Mouse (Mus musculus): ENCODE measurements around the gene Cdan1.

Gene Cdan1

DNA sequence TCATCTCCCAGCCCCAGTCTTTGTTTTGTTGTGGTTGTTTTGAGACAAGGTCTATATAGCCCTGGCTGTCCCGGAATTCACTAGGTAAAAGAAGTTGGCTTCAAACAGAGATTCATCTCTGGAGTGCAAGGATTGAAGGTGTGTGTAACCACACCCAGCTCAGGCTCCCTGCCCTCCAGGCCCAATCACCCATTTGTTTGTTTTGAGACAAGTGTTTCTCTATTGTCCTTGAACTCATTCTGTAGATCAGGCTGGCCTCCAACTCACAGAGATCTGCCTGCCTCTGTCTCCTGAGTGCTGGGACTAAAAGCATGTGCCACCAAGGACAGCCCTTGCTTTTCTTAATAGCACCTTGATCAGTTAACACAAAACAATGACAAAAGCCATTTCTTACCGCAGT is 101.9 kb downstream of the Cdan1 start:
- DNase-seq (ENCODE audit: low read depth, low spot score): no peak

DNA sequence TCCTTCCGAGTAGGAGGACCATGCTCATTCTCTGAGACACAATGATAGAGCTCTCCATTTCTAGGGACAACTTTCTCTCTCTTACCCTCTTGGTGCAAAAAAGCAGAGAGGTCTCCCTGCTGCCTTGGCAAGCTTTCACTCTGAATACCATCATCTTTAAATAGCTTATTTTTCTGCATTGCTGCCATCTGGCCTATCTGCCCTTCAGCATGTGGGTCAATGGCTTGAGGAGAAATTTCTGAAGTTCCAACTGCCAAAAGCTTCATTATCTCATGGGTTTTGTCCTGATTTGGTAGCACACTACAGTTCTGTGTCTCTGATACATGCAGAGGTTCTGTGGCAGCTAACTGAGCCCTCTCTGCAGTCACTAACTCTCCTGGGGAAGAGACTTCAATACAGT is 104.4 kb downstream of the Cdan1 start:
- no peak for DNase-seq (ENCODE audit: low read depth, low spot score)

DNA sequence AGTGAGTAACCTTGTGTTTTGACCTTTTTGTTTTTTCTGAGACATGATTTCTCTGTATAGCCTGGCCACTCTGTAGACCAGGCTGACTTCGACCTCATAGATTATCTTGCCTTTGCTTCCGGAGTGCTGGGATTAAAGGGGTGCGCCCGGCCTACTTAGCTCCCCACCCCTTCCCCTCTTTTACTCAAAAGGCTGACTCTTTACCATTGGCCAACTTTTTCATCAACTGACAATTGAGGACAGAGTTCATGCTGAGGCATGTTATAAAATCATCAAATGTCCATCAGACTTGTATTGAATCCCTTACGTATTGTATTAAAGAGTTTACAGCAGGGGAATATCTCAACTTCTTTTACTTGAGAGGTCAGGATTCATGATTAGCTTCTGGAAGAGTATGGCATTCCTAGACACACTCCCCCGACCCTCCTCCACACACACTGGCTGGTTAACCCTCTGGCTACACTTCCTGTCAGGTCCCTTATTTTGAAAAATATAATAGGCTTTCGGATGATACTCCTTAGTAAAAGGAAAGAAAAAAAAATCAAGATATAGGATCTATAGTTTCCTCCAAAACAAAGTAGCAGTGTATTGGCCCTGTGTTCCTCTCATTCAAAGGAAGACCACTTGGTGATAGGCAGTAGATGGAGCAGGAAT is 117.9 kb downstream of the Cdan1 start:
- peak; percentile 43 for DNase-seq (ENCODE audit: low read depth, low spot score)

DNA sequence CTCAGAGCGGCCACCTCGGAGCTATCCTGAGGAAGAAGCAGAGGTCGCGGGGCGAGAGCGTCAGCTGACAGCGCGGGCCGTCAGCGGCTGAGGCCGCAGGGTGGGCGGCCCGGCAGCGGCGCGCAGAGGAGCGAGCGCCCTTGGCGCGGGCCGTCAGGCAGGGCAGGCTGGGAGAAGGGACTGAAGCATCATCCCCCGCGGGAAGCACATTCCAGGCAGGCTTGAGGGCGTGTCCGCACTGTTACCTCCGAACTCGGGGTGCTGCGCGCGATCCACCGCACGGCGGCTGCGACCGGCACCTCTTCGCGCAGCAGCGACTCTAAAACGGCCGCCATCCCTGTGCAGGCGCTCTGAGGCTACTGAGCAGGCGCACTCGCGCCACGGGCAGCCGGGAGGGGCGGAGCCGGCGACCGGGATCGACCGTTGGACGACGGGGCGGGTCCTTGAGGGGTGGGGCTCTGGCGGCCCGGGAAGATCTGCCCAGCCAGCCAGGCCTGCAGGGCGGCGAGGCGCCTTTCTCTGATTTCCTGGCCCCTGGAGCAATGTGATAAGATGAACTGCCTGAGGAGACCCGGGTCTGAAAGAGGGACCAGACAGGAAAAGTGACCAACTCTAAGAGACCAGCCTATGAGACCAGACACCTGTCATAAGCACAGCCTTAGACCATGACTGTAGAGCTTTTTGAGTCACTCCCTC is 118.6 kb downstream of the Cdan1 start:
- DNase-seq (ENCODE audit: low read depth, low spot score): peak; percentile 95

DNA sequence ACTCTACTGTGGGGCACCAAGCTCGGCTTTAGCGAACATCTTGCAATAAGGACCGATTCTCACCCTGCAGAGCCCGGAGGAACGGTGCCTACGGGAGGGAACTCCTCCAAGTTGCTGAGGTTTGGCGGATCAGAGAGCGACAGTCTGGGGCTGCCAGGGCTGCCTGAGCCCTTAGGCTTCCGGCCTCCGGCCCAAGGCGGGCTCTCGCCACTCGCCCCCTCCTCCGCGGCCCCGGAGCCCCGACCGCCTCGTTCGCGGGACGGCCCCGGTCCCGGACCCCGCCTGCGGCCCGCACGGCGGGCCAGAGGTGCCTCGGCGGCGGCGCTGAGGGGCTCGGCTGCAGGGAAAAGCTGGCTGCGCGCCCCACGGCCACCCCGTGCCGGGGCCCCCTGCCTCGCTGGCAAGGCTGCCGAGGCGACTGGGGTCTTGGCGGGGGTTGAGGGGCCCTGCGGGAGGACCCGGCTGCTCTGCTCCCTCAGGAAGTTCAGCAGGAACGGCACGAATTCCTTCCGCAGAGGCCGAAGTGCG is 119.2 kb downstream of the Cdan1 start:
- DNase-seq (ENCODE audit: low read depth, low spot score): peak; percentile 46

DNA sequence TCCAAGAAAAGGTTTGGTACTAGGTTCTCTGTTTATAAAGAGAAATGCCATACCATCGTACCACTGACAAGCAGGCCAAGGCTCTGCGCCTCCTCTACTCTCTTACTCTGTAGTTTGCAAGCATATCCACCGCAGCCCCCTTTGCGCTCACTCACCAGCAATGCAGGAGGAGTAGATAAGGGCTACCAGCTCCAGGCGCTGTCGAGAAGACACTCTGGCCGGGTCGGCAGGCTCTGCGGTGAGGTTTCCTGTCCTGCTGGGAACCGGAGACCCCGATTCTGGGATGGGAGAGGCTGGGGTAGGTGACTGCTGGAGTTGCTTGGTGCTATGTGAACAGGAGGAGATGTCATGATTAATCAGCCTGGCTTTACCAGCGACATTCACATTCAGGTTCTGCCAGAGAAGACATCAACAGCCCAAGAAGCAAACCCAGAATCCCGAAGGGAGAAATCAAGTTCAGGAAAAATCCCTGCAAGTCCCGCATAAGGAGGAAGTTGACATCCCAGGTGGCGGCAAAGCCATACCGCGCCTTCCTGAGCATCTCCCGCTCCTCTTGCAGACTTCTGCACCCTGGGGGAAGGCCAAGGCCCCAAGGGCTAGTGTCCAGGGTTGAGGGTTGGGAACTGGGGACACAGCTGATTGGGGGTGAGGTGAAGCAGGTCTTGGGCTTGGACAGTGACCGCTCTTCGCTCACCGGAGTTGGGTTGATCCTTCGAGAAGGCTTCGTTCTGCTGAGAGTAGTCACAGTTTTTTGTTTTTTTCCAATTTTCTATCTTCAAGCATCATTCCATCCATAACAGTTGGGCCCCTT is 119.9 kb downstream of the Cdan1 start:
- DNase-seq (ENCODE audit: low read depth, low spot score): peak; percentile 26

DNA sequence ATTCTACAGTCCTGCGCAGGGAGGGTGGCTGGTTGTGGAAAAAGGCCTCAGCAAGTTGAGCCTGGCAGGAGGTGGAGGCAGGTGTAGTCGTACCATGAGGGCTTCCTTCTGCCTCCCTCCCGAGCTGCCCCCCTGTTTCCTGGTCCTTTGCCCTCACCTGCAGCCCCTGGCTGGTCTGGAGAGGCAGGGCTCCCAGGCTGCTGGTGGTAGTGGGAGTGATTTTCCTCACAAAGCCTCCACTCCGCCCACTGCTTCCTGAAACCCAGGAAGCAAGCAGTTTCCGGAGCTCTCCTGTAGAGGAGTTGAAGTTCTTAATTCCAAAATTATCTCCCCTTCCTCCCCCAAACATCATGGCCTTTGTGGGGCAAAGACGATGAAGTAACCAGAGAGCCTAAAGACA is 125.8 kb downstream of the Cdan1 start:
- DNase-seq (ENCODE audit: low read depth, low spot score): no peak

DNA sequence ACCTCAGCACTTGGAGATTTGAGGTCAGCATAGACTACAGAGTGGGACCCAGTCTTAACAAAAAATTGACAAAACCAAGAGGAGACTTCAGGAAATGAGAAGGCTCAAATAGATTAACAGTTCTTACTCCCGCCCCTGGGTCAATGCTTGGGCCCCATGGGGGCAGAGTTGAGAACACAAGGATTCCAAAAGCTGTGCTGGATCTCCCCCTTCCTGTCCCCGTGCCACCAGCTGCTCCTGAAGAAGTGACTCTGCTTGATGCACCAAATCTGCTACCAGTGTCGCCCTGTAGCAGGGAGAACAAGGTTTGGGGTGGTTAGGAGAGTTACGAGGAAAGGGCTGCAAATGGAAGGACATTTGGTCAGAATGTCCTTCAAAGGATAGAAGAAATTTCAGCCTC is 126.3 kb downstream of the Cdan1 start:
- no peak for DNase-seq (ENCODE audit: low read depth, low spot score)

DNA sequence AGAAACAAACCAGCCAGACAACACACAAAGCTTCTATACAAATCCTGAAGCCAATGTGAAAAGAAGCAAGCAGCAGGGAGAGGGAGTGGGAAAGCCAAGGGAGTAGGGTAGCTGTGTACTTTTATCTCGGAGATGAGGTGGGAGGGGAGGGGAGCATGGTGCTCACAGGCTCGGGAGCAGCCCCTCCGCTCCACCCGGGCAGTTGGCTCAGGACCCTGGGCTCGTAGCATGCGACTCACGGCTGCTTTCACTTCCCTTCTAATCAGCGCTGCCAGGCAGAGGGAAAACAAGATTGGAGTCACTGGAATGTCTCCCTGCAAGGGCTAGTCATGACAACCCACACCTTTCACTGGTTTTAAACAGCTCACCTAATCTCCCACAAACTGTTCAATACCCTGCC is 127.4 kb downstream of the Cdan1 start:
- no peak for DNase-seq (ENCODE audit: low read depth, low spot score)

DNA sequence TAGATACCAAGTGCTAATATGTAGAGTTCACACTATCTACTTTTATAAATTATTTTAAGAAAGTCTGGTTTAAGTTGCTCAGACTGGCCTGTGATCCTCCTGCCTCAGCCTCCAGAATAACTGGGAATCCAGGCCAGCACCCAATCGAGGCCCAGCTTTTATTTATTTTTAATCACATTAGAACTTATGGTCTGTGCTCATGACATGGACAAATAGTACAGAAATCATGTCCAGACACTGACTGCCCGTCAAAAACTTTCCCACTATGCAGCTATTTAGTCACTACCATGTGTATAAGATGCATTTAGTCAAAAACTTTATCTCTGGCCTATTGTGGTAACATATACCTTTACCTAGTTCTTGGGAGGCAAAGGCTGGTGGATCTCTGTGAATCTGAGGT is 128.0 kb downstream of the Cdan1 start:
- DNase-seq (ENCODE audit: low read depth, low spot score): no peak

DNA sequence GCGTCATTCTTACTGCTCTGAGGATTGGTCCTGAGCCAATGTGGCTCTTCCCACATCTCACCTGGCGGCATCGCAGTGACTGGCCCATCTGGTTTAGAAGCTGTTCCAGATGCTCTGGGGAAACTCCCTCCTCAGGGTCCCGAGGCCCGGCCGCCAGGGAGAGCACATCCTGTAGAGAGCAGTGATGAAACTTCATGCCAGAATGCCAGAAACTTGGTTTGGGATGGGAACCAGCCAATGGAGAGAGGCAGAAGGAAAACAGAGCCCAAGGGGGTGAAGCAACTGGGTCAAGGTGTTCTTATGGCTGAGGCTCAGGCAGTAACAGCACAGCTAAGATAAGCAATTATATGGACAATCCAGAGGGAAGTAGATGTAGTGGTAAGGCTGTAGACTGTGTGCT is 129.1 kb downstream of the Cdan1 start:
- no peak for DNase-seq (ENCODE audit: low read depth, low spot score)

DNA sequence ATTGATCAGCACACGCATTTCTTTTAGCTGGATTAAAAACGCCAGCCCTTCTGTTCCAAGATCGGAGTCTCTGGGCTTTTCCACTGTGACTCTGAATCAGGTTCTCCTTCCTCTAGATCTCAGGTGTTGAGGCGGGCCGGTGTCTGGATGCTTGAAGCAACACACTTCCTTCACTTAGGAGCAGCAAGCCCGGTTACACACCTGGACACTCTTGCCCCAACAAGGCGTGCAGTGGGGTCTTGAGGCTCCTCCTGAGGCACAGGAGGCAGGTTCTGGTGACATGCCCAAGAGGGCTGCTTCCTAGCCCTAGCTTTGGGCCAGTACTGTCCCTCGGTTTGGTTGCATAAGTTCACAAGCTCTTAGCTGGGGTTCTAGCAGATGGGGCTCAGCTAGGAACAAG is 131.4 kb downstream of the Cdan1 start:
- DNase-seq (ENCODE audit: low read depth, low spot score): no peak

DNA sequence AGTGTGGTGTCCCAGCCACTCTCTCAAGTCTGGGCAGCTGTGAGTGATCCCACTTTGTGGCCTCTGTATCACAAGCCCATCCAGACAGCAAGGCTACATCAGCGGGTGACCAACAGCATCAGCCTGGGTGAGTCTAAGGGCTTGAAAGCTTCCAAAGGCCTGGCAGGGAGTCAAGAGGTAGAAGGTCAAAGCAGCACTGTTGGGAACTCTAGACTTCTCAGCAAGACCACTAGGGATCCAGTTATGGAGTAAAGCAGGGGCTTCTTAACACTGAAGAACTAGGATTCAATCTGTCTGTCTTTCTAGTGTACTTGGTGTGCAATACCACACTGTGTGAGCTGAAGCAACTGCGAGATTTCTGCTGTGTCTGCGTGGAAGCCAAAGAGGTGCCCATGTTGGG is 136.5 kb downstream of the Cdan1 start:
- DNase-seq (ENCODE audit: low read depth, low spot score): no peak

DNA sequence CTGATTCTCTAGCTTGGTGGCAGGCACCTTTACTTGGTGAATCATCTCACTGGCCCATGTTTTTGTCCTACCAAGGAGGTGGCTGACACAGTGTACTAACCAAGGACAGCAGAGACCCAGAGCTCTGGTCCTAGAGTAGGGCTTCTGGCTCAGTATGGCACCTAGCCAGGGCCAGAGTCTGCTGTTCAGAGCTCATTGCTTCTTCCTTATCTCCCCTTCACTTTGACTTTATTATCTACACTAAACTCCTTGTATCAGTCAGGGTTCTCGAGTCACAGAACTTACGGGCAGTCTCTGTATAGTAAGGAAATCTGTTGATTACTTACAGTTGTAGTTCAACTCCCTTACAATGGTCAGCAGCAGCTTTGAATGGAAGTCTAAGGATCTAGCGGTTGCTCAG is 139.0 kb downstream of the Cdan1 start:
- no peak for DNase-seq (ENCODE audit: low read depth, low spot score)

DNA sequence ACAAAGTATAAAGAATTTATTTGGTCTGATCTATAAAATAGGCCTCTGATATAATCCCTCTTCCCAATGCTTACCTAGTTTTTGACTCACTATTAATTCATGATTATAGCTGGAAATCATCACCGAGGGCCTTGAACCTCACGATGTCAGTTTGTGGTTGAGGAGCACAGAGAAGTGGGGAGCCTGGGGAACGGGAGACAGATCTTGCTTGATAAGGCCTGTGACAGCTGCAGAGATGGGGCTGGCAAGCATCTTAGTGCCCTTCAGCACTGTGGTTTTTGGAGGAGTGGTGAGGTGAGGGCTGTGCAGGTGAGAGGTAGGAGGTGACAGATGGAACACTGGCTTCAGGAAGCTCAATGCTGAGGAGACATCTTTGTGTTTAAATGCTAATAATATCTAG is 139.8 kb downstream of the Cdan1 start:
- no peak for DNase-seq (ENCODE audit: low read depth, low spot score)

DNA sequence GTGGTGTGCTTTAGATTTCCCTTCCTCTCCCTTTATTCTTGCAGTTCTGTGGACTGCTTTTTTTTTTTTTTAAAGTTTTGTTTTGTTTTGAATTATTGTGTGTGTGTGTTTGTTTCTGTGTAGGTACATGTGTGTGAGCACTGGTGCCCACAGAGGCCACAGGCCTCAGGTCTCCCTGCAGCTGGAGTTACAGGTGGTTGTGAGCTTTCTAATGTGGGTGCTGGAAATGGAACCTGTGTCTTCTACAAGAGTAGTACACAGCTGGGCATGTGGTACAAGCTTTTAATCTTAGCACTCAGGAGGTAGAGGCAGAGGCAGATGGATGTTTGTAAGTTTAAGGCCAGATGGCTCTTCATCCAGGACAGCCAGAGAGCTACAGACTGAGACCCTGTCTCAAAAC is 142.9 kb downstream of the Cdan1 start:
- DNase-seq (ENCODE audit: low read depth, low spot score): no peak

DNA sequence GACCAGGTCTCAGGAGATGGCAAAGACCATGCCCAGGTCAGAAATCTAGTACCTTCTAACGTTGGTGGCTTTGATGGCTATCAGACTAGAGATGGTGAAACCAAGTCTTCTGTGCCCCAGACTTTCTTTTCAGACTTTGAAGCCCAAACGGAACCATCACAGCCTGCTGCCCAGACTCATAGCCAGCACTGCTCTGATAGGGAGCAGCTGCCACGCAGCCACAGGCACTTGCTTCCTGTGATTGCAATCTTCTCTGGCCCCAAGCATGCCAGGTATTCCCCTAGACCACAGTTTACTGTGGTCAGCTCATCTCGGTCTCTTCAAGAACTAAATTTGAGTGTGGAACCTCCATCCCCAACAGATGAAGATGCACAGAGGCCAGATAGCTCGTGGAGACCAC is 147.3 kb downstream of the Cdan1 start:
- no peak for DNase-seq (ENCODE audit: low read depth, low spot score)

DNA sequence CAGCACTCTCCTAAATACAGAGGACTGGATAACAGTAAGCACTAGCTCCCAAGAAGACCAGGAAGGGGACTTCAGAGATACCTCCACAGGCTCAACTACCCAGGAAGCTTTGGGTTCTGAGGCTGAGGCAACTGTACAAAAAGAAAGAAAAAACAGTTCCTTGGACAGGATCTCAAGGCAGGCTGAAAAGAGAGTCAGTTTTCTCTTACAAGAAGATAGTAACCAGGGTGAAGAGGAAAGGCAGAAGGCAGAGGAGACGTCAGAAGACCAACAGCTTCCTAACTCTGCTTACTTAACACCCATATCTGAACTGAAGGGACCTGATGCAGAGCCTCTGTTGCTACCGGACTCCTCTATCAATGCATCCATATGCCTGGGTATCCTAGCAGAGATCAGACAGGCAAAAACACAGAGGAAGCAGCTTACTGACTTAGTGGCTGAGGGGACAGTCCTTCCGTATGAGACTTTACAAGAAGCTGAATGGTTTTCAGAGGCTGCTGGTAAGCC is 149.5 kb downstream of the Cdan1 start:
- DNase-seq (ENCODE audit: low read depth, low spot score): no peak

DNA sequence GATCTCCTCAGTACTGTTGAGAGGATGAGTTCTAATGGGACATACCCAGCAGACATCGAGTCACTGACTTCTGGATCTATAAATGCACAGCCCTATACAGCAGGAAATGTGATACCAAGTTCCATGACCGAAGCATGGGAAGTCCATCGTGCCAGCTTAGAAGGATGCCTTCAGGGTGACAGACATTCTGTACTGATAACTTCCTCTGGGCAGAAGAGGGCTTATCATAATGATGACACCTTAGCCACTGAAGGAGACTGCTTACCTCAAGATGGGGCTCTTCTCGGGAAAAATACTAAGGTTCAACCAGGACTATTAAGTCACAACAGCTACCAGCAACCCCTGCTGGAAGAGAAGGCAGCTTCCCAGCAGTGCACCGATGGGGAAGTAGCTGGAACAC is 152.2 kb downstream of the Cdan1 start:
- DNase-seq (ENCODE audit: low read depth, low spot score): no peak

DNA sequence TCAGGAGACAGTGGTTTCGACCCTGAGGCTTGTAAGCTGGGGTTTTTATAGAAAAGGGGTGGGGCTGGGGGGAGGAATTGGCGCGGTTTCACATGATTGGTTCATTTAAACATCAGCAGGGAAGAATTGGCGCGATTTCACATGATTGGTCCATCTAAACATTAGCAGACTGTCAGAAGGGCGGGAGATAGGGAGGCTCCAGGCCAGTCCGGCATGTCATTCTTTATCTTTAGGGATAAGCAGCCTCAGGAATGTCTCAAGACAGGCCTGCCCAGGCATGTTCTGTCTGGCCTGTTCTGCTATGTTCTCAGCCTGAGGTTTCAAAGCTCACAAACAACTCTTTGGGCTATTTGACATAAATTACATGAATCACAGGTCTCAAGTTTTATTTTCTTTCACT is 168.8 kb downstream of the Cdan1 start:
- peak; percentile 16 for DNase-seq (ENCODE audit: low read depth, low spot score)

DNA sequence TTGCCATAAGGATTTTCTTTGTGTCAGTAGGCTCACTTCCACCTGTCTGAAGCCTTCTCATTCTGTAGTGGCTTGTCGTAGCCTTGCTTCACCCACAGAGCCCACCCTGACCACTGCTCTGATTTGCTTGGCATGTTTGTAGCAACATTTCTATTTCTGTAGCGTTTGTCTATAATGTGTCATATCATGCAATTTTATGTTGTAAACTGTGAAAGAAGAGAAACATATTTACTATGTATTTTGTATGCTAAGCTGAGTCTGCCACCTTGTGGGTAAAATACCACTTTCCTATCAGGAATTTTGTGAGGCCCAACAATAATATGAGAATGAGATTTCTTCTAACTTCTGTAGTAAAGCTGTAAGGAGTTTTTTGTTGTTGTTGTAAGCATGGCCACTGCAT is 179.7 kb downstream of the Cdan1 start:
- DNase-seq (ENCODE audit: low read depth, low spot score): peak; percentile 37

DNA sequence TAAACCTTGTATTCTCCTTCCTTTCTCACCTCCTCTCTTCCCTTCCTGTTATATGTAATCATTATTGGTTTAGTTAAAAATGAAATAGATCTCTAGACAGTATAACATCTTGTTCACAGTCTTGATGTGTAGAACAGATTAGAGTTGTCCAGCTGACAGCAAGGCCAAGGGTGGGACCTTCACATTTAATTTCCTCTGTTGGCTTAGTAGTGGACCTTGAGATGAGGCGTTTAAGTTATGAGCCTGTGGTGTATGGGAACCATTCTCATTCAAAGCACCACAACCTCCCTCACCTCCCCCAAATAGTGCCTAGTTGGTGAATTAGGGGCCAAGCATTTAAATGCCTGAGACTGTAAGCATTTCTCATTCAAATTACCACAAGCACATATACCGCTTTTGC is 182.5 kb downstream of the Cdan1 start:
- no peak for DNase-seq (ENCODE audit: low read depth, low spot score)

All from 3T3-L1 (cell line).